Mouse (Mus musculus): ENCODE measurements around the gene 4931417E11Rik. TPM values are rescaled to one million over a fixed set of nuclear protein-coding genes. Genes with fewer than 3 reads are reported as not detected.

4931417E11Rik gene
- polyA plus RNA-seq, 1 experiment from 2014 or later = not detected

Other genes with a start within 250 kb of the 4931417E11Rik start
- gene Dnah6, start 248.0 kb downstream of the 4931417E11Rik start, polyA plus RNA-seq (2015; fragmentation: Nextera tagmentation; extraction: Ambion mirVana) = 0.05 and 0.06 TPM in 2 replicates
- gene Suclg1, start 221.3 kb downstream of the 4931417E11Rik start, polyA plus RNA-seq (2015; fragmentation: Nextera tagmentation; extraction: Ambion mirVana) = 196 and 227 TPM in 2 replicates